Mouse (Mus musculus): ENCODE measurements around the gene BC005624. TPM values are rescaled to one million over a fixed set of nuclear protein-coding genes. Genes with fewer than 3 reads are reported as not detected.

The BC005624 gene
- polyA plus RNA-seq, 1 experiment, result 123 TPM

GRCm38 (mm10) chr2:30927844-30928628 lies 54.0 kb downstream of the BC005624 start:
- Histone ChIP-seq H3K27ac (ENCODE audit: insufficient read depth, low read length) (no peak overlapping the region), H3K4me3 (replicated peaks; ENCODE audit: insufficient read depth, low read depth, low read length) (no peak overlapping the region), H3K4me1 (ENCODE audit: control insufficient read depth, insufficient read depth, low read length) (peaks cover 9% of the 10 kb centered on the region), H3K27me3 (ENCODE audit: control insufficient read depth, insufficient read depth, low read length) (no peaks in the 10 kb centered on the region)
- peak; percentile 68 to 80 for DNase-seq
- no peak for TF ChIP-seq POLR2A (IDR thresholded peaks at IDR 0.05; ENCODE audit: borderline replicate concordance, insufficient read depth, low read length)
- peak; percentile 86 for TF ChIP-seq CTCF (IDR thresholded peaks at IDR 0.05; ENCODE audit: borderline replicate concordance, insufficient read depth, low read depth, low read length)
- 27% methylated on average over 14 of the region's 14 CpGs for WGBS

GRCm38 (mm10) chr2:30927151-30927781 lies 54.7 kb downstream of the BC005624 start:
- TF ChIP-seq CTCF (IDR thresholded peaks at IDR 0.05; ENCODE audit: borderline replicate concordance, insufficient read depth, low read depth, low read length) (no peak), POLR2A (IDR thresholded peaks at IDR 0.05; ENCODE audit: borderline replicate concordance, insufficient read depth, low read length) (no peak)
- no peaks in the 10 kb centered on the region for H3K27me3 ChIP-seq (ENCODE audit: control insufficient read depth, insufficient read depth, low read length)
- peaks cover 9% of the 10 kb centered on the region for H3K4me1 ChIP-seq (ENCODE audit: control insufficient read depth, insufficient read depth, low read length)
- WGBS, result 55% methylated on average over 9 of the region's 9 CpGs
- no peak overlapping the region for H3K27ac ChIP-seq (ENCODE audit: insufficient read depth, low read length)
- DNase-seq, result peak in 1 of 2 experiments; percentile 28
- H3K4me3 ChIP-seq (replicated peaks; ENCODE audit: insufficient read depth, low read depth, low read length), result no peak overlapping the region

DNA sequence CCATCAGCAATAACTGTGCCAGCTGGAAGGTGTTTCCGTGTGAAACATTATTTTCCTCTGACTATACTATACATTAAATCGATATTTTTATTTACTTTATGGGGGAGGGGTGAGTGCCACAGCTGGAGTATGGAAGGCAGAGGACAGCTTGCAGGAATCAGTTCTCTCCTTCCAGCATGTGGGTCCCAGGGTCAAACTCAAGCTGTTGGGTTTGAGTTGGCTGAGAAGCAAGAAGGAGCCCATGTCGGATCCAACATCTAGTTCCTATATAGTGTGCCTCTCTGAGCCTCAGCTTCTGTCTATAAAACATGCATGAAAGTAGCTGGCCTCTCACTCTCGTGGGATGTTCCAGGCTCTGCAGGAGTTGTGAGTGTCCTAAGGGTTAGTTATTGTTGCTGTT lies 55.6 kb downstream of the BC005624 start:
- H3K27ac ChIP-seq (ENCODE audit: insufficient read depth, low read length), result peak overlapping the region; percentile 25; the same call in 1 of the 2 replicates
- peaks cover 9% of the 10 kb centered on the region for H3K4me1 ChIP-seq (ENCODE audit: control insufficient read depth, insufficient read depth, low read length)
- H3K4me3 ChIP-seq (replicated peaks; ENCODE audit: insufficient read depth, low read depth, low read length), result no peak overlapping the region
- DNase-seq, result no peak
- no peak for TF ChIP-seq CTCF (IDR thresholded peaks at IDR 0.05; ENCODE audit: borderline replicate concordance, insufficient read depth, low read depth, low read length)
- TF ChIP-seq POLR2A (IDR thresholded peaks at IDR 0.05; ENCODE audit: borderline replicate concordance, insufficient read depth, low read length), result no peak
- no peaks in the 10 kb centered on the region for H3K27me3 ChIP-seq (ENCODE audit: control insufficient read depth, insufficient read depth, low read length)
- WGBS, result 78% methylated on average over 4 of the region's 4 CpGs

DNA sequence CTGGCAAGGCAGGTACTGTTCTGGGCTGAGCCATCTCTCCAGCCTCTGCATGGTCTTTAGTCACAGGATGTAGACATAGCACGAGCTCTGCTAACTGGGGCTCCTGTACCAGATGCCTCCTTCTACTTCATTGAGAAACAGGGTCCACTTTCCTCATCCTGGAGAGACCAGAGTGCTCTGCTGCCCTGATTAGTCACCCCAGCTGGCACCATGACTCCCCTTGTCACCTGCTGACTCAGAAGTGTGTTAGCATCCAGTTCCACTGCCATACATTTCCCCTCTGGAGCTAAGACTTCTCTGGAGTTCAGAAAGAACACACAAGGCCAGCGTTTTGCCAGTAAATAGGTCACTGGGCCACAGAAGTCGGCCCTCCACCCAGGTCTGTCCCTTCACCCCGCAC lies 56.8 kb downstream of the BC005624 start:
- TF ChIP-seq CTCF (IDR thresholded peaks at IDR 0.05; ENCODE audit: borderline replicate concordance, insufficient read depth, low read depth, low read length), result no peak
- TF ChIP-seq POLR2A (IDR thresholded peaks at IDR 0.05; ENCODE audit: borderline replicate concordance, insufficient read depth, low read length), result no peak
- DNase-seq, result no peak
- WGBS, result 80% methylated on average over 4 of the region's 4 CpGs
- H3K4me3 ChIP-seq (replicated peaks; ENCODE audit: insufficient read depth, low read depth, low read length), result no peak overlapping the region
- no peak overlapping the region for H3K27ac ChIP-seq (ENCODE audit: insufficient read depth, low read length)
- H3K27me3 ChIP-seq (ENCODE audit: control insufficient read depth, insufficient read depth, low read length), result no peaks in the 10 kb centered on the region
- H3K4me1 ChIP-seq (ENCODE audit: control insufficient read depth, insufficient read depth, low read length), result peaks cover 9% of the 10 kb centered on the region

GRCm38 (mm10) chr2:30923099-30923498 lies 58.9 kb downstream of the BC005624 start:
- Histone ChIP-seq H3K27me3 (ENCODE audit: control insufficient read depth, insufficient read depth, low read length) (no peaks in the 10 kb centered on the region), H3K4me1 (ENCODE audit: control insufficient read depth, insufficient read depth, low read length) (peaks cover 5% of the 10 kb centered on the region), H3K27ac (ENCODE audit: insufficient read depth, low read length) (no peak overlapping the region), H3K4me3 (replicated peaks; ENCODE audit: insufficient read depth, low read depth, low read length) (no peak overlapping the region)
- WGBS, result 75% methylated on average over 3 of the region's 3 CpGs
- TF ChIP-seq POLR2A (IDR thresholded peaks at IDR 0.05; ENCODE audit: borderline replicate concordance, insufficient read depth, low read length) (no peak), CTCF (IDR thresholded peaks at IDR 0.05; ENCODE audit: borderline replicate concordance, insufficient read depth, low read depth, low read length) (no peak)
- no peak for DNase-seq

Other genes starting within 250 kb of the BC005624 start
- gene 1700001O22Rik, start 178.5 kb downstream of the BC005624 start, polyA plus RNA-seq (2012; rRNA removed), result 3.8 and 4.7 TPM in 2 replicates
- 37.1 and 37.8 TPM in 2 replicates for gene Ntmt1, start 174.4 kb downstream of the BC005624 start, polyA plus RNA-seq (2012; rRNA removed)
- 46.6 and 52.6 TPM in 2 replicates for gene Asb6, start 151.9 kb downstream of the BC005624 start, polyA plus RNA-seq (2012; rRNA removed)
- gene Prrx2, start 147.2 kb downstream of the BC005624 start, polyA plus RNA-seq (2012; rRNA removed), result 1.7 and 2.1 TPM in 2 replicates
- gene Ptges, start 52.3 kb downstream of the BC005624 start, polyA plus RNA-seq (2012; rRNA removed), result 3.7 and 4.3 TPM in 2 replicates
- 38.0 and 40.6 TPM in 2 replicates for gene Tor1b, start 29.2 kb downstream of the BC005624 start, polyA plus RNA-seq (2012; rRNA removed)
- 50.5 and 56.3 TPM in 2 replicates for gene Tor1a, start 14.3 kb downstream of the BC005624 start, polyA plus RNA-seq (2012; rRNA removed)
- 59.2 and 68.6 TPM in 2 replicates for gene Usp20, start 78 bp upstream of the BC005624 start, polyA plus RNA-seq (2012; rRNA removed)
- 310 and 320 TPM in 2 replicates for gene Fnbp1, start 159.8 kb upstream of the BC005624 start, polyA plus RNA-seq (2012; rRNA removed)
- 30.0 and 33.9 TPM in 2 replicates for gene Gpr107, start 170.1 kb upstream of the BC005624 start, polyA plus RNA-seq (2012; rRNA removed)

Measured in cerebellum, adult 2 months (tissue).